Mouse (Mus musculus): ENCODE measurements at regions not wholly inside any gene's neighbourhood (a gene's known extent, or its start where the extent isn't known, plus 50 kb on each side); places are given as distances from the start of the nearest gene placed in this dataset.

DNA sequence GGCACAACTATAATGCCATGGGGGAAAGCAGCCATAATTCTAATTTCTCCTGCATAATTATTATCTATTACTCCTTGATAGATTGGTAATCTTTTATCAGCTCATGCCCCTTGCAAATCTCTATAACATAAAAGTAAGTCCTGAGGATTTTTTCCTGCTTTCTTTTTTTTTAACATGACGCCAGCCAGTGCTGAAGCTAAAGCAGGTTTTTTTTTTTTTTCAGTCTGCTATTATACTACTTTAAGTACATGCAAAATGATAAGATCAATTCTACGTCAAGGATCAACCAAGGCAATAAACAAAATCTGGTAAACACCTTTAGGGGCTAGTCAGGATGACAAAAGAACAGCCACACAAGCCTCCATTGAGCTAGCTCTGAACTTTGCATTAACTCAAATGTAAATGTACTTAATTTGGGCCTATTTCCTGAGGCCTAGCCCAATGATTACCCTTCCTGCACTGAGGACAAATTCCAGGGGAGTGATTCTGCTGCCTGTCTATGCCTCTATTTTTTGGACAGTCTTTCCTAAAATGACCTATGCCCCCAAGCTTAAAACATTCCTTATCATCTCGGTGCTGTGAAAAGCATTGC is 434.8 kb downstream of the 1810013L24Rik start:
- Histone ChIP-seq H3K9me3 (replicated peaks; ENCODE audit: control insufficient read depth, low read length) (no peaks in the 10 kb centered on the region), H3K36me3 (ENCODE audit: control insufficient read depth, insufficient read depth, low read length) (no peaks in the 10 kb centered on the region), H3K4me2 (no peak overlapping the region), H3K27me3 (ENCODE audit: control insufficient read depth, insufficient read depth, low read length) (no peaks in the 10 kb centered on the region), H3K9ac (ENCODE audit: low read depth, low read length) (no peak overlapping the region), H3K4me1 (ENCODE audit: control insufficient read depth, insufficient read depth, low read length) (no peaks in the 10 kb centered on the region), H3K4me3 (ENCODE audit: low read depth, low read length) (no peak overlapping the region), H3K27ac (ENCODE audit: low read depth, low read length) (no peak overlapping the region)
- no peak for ATAC-seq (replicated peaks; ENCODE audit: insufficient number of reproducible peaks, low FRiP score, low TSS enrichment)
- WGBS (ENCODE audit: insufficient replicate concordance) = 52% methylated on average over 3 of the region's 3 CpGs

DNA sequence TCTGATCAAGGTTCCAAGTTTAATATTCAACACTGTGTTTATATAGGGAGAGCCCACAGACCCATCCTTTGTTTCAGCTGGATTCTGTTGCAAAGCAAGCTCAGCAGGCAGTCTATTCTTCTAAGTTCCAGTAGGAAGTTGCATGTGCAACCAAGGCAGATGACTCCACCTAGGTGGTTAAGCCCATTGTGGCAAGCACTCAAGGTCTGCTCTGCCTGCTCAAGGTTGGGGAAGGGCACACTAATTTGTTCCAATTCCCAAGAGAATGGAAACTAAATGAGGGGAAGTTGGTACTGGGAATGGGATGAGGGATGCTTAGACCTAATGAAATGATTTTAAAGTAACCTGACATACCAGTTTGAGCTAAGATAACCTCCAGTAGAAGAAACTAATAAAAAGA is 437.3 kb downstream of the 1810013L24Rik start:
- Histone ChIP-seq H3K4me1 (ENCODE audit: control insufficient read depth, insufficient read depth, low read length) (no peaks in the 10 kb centered on the region), H3K9me3 (replicated peaks; ENCODE audit: control insufficient read depth, low read length) (no peaks in the 10 kb centered on the region), H3K27me3 (ENCODE audit: control insufficient read depth, insufficient read depth, low read length) (no peaks in the 10 kb centered on the region), H3K4me3 (ENCODE audit: low read depth, low read length) (no peak overlapping the region), H3K9ac (ENCODE audit: low read depth, low read length) (no peak overlapping the region), H3K36me3 (ENCODE audit: control insufficient read depth, insufficient read depth, low read length) (no peaks in the 10 kb centered on the region), H3K4me2 (no peak overlapping the region), H3K27ac (ENCODE audit: low read depth, low read length) (no peak overlapping the region)
- ATAC-seq (replicated peaks; ENCODE audit: insufficient number of reproducible peaks, low FRiP score, low TSS enrichment) = no peak

DNA sequence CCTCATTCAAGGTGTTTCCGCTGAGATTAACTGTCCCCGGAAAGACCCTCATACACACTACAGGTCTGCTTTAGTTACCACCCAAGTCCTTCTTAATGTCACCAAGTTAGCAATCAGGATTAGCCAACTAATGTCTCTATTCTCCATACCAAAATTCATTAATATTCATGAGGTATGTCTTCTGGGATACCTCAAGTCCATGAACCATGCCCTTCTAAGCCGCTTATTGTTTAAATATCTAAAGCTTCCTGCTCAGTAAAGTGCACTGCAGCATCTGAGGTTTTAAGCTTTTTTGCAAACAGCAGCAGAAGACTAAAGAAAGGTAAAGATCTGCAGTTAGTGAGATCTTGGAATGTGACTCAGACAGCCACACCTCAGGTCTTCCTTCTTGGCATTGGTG is 440.2 kb downstream of the 1810013L24Rik start:
- Histone ChIP-seq H3K4me2 (no peak overlapping the region), H3K27ac (ENCODE audit: low read depth, low read length) (no peak overlapping the region), H3K36me3 (ENCODE audit: control insufficient read depth, insufficient read depth, low read length) (no peaks in the 10 kb centered on the region), H3K9me3 (replicated peaks; ENCODE audit: control insufficient read depth, low read length) (no peaks in the 10 kb centered on the region), H3K27me3 (ENCODE audit: control insufficient read depth, insufficient read depth, low read length) (no peaks in the 10 kb centered on the region), H3K4me3 (ENCODE audit: low read depth, low read length) (no peak overlapping the region), H3K9ac (ENCODE audit: low read depth, low read length) (no peak overlapping the region), H3K4me1 (ENCODE audit: control insufficient read depth, insufficient read depth, low read length) (no peaks in the 10 kb centered on the region)
- WGBS (ENCODE audit: insufficient replicate concordance) = 81% methylated on average over 3 of the region's 3 CpGs
- no peak for ATAC-seq (replicated peaks; ENCODE audit: insufficient number of reproducible peaks, low FRiP score, low TSS enrichment)

- H3K9ac ChIP-seq (ENCODE audit: low read depth, low read length) = no peak overlapping the region
- 78% methylated on average over 1 of the region's 1 CpGs for WGBS (ENCODE audit: insufficient replicate concordance)
- no peaks in the 10 kb centered on the region for H3K9me3 ChIP-seq (replicated peaks; ENCODE audit: control insufficient read depth, low read length)
- no peak for ATAC-seq (replicated peaks; ENCODE audit: insufficient number of reproducible peaks, low FRiP score, low TSS enrichment)
- H3K27me3 ChIP-seq (ENCODE audit: control insufficient read depth, insufficient read depth, low read length) = no peaks in the 10 kb centered on the region
- no peak overlapping the region for H3K4me3 ChIP-seq (ENCODE audit: low read depth, low read length)
- H3K27ac ChIP-seq (ENCODE audit: low read depth, low read length) = no peak overlapping the region
- no peaks in the 10 kb centered on the region for H3K4me1 ChIP-seq (ENCODE audit: control insufficient read depth, insufficient read depth, low read length)
- H3K4me2 ChIP-seq = no peak overlapping the region
- no peaks in the 10 kb centered on the region for H3K36me3 ChIP-seq (ENCODE audit: control insufficient read depth, insufficient read depth, low read length)
These were observed 440.8 kb downstream of the 1810013L24Rik start for GRCm38 (mm10) chr16:9270671-9271070.

DNA sequence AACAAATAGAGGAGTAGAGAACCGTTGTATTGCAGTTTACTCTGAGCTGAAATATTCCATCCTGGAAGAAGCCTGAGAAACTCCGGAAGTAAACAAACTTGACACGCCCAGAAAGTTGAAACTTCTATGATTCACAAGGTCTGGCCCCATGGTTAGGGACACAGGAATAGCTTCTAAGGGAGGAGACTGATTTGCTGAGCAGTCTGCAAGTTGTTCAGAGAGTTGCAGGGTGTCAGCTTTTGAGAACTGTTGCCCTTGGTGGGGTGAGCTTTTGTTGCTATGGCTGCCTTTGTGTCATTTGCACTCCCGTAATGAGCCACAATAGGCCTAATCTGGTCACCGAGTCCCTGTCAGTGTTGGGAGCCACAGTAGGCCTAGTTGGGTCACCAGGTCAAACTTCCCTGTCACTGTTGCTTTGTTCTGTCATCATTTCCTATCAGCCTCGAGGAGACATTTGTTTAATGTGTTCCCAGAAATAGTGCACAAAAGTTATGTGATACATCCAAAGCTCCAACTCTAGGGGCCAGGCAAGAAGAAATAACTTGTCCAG is 443.9 kb downstream of the 1810013L24Rik start:
- H3K27me3 ChIP-seq (ENCODE audit: control insufficient read depth, insufficient read depth, low read length) = no peaks in the 10 kb centered on the region
- H3K9me3 ChIP-seq (replicated peaks; ENCODE audit: control insufficient read depth, low read length) = no peaks in the 10 kb centered on the region
- H3K4me1 ChIP-seq (ENCODE audit: control insufficient read depth, insufficient read depth, low read length) = no peaks in the 10 kb centered on the region
- no peak for ATAC-seq (replicated peaks; ENCODE audit: insufficient number of reproducible peaks, low FRiP score, low TSS enrichment)
- H3K27ac ChIP-seq (ENCODE audit: low read depth, low read length) = no peak overlapping the region
- no peaks in the 10 kb centered on the region for H3K36me3 ChIP-seq (ENCODE audit: control insufficient read depth, insufficient read depth, low read length)
- no peak overlapping the region for H3K9ac ChIP-seq (ENCODE audit: low read depth, low read length)
- no peak overlapping the region for H3K4me2 ChIP-seq
- H3K4me3 ChIP-seq (ENCODE audit: low read depth, low read length) = no peak overlapping the region
- WGBS (ENCODE audit: insufficient replicate concordance) = 70% methylated on average over 6 of the region's 6 CpGs

DNA sequence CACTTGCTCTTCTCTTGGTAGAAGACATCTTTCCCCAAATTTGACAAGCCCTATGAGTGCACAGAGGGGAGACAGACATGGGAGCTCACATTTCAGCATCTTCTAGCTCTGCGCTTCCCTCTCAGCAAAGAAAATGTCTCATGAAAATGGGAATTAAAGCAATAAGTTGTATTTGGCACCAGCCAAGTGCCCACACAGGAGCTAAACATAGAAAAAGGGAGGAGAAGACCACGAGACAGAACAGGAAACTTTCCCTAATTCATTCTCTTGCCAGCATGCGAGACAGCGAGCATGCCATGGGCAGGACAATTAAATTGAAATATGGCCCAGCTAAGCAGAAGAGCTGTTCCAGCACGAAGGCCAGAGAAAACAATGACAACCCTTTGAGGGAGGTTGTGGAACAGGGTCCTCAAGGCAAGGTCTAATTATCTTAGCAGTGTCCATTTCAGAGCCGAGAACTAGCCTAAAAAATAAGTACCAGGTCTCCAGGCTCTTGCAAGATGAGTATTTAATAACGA is 444.7 kb downstream of the 1810013L24Rik start:
- Histone ChIP-seq H3K9me3 (replicated peaks; ENCODE audit: control insufficient read depth, low read length) (no peaks in the 10 kb centered on the region), H3K4me2 (no peak overlapping the region), H3K9ac (ENCODE audit: low read depth, low read length) (no peak overlapping the region), H3K27ac (ENCODE audit: low read depth, low read length) (no peak overlapping the region), H3K27me3 (ENCODE audit: control insufficient read depth, insufficient read depth, low read length) (no peaks in the 10 kb centered on the region), H3K4me3 (ENCODE audit: low read depth, low read length) (no peak overlapping the region), H3K4me1 (ENCODE audit: control insufficient read depth, insufficient read depth, low read length) (no peaks in the 10 kb centered on the region), H3K36me3 (ENCODE audit: control insufficient read depth, insufficient read depth, low read length) (no peaks in the 10 kb centered on the region)
- ATAC-seq (replicated peaks; ENCODE audit: insufficient number of reproducible peaks, low FRiP score, low TSS enrichment) = no peak
- WGBS (ENCODE audit: insufficient replicate concordance) = 75% methylated on average over 7 of the region's 7 CpGs

- Histone ChIP-seq H3K36me3 (ENCODE audit: control insufficient read depth, insufficient read depth, low read length) (no peaks in the 10 kb centered on the region), H3K27ac (ENCODE audit: low read depth, low read length) (no peak overlapping the region), H3K27me3 (ENCODE audit: control insufficient read depth, insufficient read depth, low read length) (no peaks in the 10 kb centered on the region), H3K4me3 (ENCODE audit: low read depth, low read length) (no peak overlapping the region), H3K9ac (ENCODE audit: low read depth, low read length) (no peak overlapping the region), H3K4me1 (ENCODE audit: control insufficient read depth, insufficient read depth, low read length) (no peaks in the 10 kb centered on the region), H3K4me2 (no peak overlapping the region), H3K9me3 (replicated peaks; ENCODE audit: control insufficient read depth, low read length) (no peaks in the 10 kb centered on the region)
- 76% methylated on average over 4 of the region's 4 CpGs for WGBS (ENCODE audit: insufficient replicate concordance)
- ATAC-seq (replicated peaks; ENCODE audit: insufficient number of reproducible peaks, low FRiP score, low TSS enrichment) = no peak
These were observed 445.5 kb downstream of the 1810013L24Rik start for GRCm38 (mm10) chr16:9275426-9275825.

- 76% methylated on average over 1 of the region's 1 CpGs for WGBS (ENCODE audit: insufficient replicate concordance)
These were observed 447.2 kb downstream of the 1810013L24Rik start for GRCm38 (mm10) chr16:9277064-9277463.

GRCm38 (mm10) chr16:9279726-9280125 is 449.8 kb downstream of the 1810013L24Rik start:
- 71% methylated on average over 6 of the region's 6 CpGs for WGBS (ENCODE audit: insufficient replicate concordance)
- no peak overlapping the region for H3K4me3 ChIP-seq (ENCODE audit: low read depth, low read length)
- H3K27me3 ChIP-seq (ENCODE audit: control insufficient read depth, insufficient read depth, low read length) = no peaks in the 10 kb centered on the region
- ATAC-seq (replicated peaks; ENCODE audit: insufficient number of reproducible peaks, low FRiP score, low TSS enrichment) = no peak
- H3K4me2 ChIP-seq = no peak overlapping the region
- H3K9me3 ChIP-seq (replicated peaks; ENCODE audit: control insufficient read depth, low read length) = no peaks in the 10 kb centered on the region
- no peaks in the 10 kb centered on the region for H3K36me3 ChIP-seq (ENCODE audit: control insufficient read depth, insufficient read depth, low read length)
- no peak overlapping the region for H3K9ac ChIP-seq (ENCODE audit: low read depth, low read length)
- no peak overlapping the region for H3K27ac ChIP-seq (ENCODE audit: low read depth, low read length)
- no peaks in the 10 kb centered on the region for H3K4me1 ChIP-seq (ENCODE audit: control insufficient read depth, insufficient read depth, low read length)

More at GRCm38 (mm10) chr16:9277064-9277463, 447.2 kb downstream of the 1810013L24Rik start:
- H3K4me3 ChIP-seq (ENCODE audit: low read depth, low read length) = no peak overlapping the region
- ATAC-seq (replicated peaks; ENCODE audit: insufficient number of reproducible peaks, low FRiP score, low TSS enrichment) = no peak
- H3K4me2 ChIP-seq = no peak overlapping the region
- no peak overlapping the region for H3K27ac ChIP-seq (ENCODE audit: low read depth, low read length)
- no peak overlapping the region for H3K9ac ChIP-seq (ENCODE audit: low read depth, low read length)
- no peaks in the 10 kb centered on the region for H3K27me3 ChIP-seq (ENCODE audit: control insufficient read depth, insufficient read depth, low read length)
- no peaks in the 10 kb centered on the region for H3K9me3 ChIP-seq (replicated peaks; ENCODE audit: control insufficient read depth, low read length)
- no peaks in the 10 kb centered on the region for H3K4me1 ChIP-seq (ENCODE audit: control insufficient read depth, insufficient read depth, low read length)
- H3K36me3 ChIP-seq (ENCODE audit: control insufficient read depth, insufficient read depth, low read length) = no peaks in the 10 kb centered on the region

Measured in heart, embryonic 11.5 days (tissue).